Mouse (Mus musculus) CH12F3 (cell line): ENCODE results near the gene Tbc1d22a.

ENCODE experiments used
- in situ Hi-C: fragments of 300-500 bp; cut with MboI; formaldehyde crosslinking; loops from 2 replicates; pipeline ENCODE4 v1.14.3; 2020; ENCODE audit warnings: low sequenced_read_pairs

Tbc1d22a gene

DNA sequence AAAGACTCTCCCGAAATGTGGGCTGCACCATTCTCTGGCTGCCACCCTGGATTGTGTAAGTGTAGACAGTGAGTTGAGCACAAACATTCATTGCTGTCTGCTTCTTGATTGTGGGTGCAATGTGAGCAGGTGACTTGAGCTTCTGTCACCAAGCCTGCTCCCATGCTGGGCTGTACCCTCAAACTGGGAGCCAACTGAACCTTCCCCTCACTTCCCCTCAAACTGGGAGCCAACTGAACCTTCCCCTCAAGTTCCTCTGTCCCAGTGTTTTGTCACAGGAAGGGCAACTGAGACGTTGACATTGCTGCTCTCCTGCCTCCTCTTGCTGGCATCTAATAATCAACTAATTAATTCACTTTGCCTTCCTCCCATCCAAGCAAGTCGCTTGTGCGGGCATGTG, 52.7 kb downstream of the Tbc1d22a start:
- in situ Hi-C loops = no loop called here

DNA sequence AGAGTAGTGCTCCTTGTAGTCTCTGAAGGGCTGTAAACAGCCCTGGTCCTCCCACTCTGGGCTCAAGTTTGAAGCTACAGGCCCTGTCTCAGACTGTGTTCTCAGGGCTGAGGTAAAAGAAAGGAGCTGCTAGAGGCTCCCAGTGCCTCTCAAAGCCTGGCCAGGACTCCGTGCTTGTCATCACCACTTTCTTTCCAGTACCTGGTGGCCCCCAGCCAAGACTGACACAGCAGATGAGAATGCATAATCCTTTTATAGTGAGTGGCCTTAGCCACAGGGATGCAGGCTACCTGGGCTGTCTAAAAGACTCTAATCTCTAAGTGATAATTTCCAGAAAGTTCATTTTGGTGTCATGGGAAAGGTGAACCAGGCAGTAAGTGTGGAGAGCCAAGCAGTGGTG, 54.3 kb downstream of the Tbc1d22a start:
- in situ Hi-C loops = no loop called here

DNA sequence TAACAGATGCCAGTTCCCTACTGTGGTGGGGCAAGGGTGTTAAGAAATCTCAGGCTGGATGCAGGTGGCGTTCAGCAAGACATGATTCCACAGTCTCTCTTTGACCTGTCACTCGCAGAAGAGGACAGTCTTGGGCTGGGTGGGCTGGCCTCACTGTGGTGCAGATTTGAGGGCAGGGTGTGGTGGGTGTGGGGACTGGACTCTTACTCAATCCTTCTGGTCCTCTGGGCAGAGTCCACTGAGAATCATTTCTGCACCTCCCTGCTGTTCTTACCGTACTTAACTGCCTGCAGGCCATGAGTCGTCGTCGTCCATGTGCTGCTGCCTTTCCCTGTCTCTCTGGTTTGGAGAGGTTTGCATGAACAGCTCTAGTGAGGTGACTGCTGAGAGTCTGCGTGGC, 61.5 kb downstream of the Tbc1d22a start:
- in situ Hi-C loops = no loop called here

DNA sequence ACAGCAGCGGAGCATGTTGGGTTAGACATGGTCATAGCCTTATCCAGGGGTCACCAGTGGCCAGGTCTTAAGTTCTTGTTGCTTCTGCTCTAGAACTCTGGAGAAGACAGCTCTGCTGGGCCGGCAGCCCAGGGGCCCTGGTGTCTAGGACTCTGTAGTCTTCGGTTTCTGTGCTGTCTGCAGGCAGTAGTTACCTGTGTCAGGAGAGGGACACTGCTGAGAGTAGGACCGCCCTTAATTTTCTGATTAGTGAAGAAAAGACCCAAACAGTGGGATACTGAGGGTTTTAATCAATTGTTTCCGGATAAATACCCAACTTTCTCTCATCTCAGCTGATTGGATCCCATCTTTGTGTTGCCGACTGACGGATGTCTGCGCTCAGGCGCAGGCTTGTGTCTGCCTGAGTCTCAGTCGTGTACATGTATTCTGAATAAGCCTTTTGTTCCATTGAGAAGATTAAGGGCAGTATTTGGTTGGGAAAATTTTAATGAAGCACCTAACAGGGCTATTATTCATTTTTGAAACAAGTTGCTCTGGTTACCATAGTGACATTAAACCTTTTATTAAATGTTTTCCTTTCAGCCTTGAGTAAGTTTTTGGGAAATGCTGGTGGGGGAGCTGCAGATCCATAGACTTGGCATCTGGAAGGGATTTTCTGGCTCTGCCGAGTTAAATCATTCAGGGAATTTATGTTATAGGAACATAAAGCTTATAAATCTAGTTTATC, 62.4 kb downstream of the Tbc1d22a start:
- in situ Hi-C loops = no loop called here

DNA sequence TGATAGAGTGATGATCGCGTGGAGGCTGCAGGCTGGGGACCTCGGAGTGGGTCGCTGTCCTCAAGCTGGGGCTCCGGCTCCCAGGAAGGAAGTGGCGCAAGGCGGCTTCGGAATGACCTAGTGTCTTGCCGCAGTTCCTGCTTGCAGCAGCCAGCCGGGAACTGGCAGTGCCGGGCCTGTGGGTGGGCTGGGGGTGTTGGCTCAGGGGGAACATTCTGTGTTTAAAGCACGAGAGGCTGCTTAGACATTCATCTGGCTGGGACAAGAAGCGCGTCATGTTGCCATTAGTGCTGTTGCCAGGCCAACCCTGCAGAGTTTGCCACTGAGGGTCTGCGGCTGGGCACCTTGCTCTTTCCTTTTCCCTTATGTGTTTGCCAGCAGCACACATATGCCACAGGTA, 63.2 kb downstream of the Tbc1d22a start:
- in situ Hi-C loops = no loop called here

DNA sequence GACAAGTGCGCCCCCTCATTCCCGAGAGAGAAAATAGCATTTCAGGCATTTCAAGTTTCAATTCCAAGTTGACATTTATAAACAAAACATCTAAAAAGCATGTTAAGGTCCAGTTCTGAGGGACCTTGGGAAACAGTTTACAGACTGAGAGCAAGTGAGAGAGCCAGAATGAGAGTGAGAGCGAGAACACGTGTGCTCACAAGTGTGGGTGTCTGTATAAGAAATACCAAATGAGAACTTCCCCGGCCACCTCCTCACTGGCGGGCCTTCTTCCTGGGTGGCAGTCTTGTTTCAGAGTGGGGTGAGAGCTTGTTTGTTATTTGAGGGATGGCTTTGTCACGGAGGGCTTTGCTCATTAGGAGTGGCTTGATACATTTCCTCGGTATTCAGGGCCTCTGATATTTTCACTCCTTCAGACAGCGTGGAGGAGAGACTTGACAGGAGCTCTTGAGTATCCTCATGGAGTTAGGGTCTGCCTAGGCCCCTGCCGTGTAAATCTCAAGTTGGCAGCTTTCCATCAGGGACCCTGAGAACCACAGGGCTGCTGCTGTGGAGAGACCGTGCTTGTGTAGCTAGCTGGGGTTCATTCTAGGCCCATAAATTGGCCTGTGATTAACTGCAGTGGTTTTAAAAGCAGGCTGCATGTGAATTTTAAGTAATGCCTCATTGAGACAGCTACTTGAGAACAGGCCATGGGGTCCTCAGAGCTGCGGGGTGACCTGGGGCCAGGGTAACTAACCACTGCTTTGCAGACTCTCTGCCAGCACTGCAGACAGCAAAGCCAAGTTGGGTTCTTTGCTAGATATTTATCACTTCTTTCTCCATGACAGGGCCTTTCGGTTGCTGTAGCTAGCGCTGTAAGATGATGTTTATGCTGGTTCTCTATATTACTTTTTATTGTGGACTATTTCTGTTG, 65.1 kb downstream of the Tbc1d22a start:
- in situ Hi-C loops = no loop called here

DNA sequence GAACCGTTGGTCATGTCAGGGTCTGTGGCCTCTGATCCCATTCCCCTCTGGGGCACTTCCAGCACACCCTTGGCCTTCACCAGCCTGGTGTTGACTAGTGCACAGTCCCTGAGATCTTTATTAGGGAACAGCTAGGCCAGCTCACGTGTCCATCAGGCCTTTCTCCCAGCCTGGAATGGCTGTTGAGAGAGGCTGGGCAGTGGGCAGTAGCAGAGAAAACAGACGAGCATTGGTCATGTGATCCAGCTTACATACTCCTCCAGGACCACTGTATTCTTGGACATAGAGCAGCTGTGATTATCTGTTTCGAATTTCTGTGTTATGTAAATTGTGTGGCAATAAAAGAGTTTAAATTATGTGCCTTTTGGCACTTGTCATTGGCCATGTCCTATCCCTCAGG, 65.9 kb downstream of the Tbc1d22a start:
- in situ Hi-C loops = no loop called here

DNA sequence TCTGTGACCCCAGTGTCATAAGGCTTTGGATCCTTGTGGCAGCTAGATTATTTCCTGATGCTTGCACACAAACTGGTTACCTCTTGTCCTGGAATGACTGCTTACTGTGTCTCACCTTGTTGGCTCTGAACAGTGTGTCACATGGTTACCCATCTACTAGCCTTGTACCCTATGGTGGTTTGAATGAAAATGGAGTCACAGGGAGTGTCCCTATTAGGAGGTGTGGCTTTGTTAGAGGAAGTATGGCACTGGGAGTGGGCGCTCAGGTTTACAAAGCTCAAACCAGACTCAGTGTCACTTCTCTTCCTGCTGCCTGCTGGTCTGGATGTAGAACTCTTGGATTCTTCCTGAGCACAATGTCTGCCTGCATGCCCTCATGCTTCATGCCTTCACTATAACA, 69.0 kb downstream of the Tbc1d22a start:
- in situ Hi-C loops = no loop called here

DNA sequence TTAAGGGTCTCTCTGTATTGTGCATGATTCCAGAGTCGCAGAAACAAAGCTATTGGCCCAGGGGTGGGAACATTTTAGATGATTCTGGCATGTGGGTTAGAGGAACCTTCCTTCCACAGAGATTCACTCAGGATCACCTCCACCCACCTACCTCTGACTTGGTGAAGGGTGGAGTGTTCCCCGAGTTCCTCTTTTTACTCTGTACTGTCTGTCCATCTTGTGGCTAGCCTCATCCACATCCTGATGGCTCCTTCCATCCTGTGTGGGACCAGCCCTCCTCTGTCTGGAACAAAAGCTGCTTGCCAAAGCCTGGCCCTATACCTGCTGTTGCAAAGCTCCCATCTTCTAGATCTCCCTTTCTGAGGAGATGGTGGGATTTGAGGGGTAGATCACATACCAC, 71.0 kb downstream of the Tbc1d22a start:
- in situ Hi-C loops = no loop called here

DNA sequence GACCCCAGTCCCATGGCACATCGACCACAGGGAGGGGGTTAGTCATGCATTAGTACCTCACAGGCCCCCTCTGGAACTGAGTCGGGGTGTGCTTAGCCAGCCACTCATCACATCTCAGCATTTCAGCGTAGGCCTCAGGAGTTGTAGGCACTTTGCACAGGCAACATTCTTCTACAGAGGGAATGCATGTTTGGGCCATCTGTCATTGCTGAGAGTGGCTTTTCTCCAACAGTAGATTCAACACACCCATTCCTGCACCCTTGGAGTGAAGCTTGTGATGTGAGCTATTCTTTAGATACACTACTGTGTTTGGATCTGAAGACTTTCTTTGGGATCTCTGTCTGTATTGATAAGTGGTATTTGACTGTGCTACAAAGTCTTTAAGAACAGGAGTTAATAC, 75.8 kb downstream of the Tbc1d22a start:
- in situ Hi-C loops = no loop called here

DNA sequence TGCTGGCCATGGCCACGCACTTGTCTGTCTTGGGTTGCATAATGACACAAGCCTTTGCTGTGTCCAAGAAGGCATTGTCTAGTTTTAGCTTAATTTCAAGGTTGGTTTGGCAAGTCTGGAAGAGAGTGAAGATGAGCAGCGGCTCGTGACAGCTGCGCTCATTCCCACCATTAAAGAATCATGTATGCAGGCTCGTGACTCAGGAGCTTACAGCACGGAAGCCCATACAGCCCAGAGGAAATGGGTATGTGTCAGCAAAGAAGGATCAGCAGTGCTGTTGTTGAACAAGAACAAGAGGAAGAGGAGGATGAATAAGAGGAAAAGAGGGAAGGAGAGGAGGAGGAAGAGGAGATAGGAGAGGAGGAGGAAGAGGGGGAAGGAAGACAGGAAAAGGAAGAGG, 78.0 kb downstream of the Tbc1d22a start:
- in situ Hi-C loops = no loop called here

DNA sequence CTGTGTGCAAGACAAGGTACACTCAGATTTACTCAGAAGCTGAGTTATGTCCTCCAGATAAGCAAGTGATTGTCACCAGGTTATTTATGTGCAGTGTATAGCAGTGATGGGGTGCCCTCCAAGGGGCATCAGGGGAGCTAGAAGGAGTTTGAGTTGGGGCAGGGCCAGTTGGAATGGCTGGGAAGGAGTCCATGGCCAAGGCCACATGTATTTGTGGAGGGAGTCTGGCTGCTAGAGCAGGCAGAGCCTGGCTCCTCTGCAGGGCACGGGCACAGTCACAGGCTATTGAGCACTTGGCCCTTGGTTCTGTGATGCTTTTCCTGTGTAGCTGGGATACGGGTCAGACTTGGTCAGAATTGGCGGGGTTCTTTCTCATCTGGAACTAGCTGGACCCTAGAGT, 80.2 kb downstream of the Tbc1d22a start:
- in situ Hi-C loops = no loop called here

DNA sequence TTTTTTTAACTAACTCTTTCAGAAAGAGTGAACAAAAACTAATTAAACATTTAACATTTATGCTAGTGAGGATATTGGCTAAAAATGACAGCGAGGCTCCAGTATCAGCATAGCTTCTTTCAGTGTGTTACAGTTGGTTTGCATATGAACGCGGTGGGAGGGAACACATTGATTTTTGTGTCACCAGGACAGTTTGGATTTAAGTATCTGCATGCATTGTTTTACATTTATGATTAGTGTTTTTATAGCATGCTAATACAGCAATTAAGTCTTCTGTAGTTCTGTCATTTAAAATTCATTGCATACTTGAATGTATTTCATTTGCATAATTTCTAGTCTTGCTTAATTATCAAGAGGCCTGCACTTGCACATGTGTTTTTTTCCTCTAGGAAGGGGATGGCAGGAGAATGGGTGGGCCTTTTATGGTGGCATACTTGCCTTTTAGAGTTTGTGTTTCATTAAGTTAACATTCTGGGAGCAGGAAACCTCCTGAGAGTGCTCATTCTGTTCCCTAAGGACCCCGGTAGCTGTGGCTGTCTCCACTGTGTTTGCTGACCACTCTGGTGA, 81.5 kb downstream of the Tbc1d22a start:
- in situ Hi-C loops = no loop called here

DNA sequence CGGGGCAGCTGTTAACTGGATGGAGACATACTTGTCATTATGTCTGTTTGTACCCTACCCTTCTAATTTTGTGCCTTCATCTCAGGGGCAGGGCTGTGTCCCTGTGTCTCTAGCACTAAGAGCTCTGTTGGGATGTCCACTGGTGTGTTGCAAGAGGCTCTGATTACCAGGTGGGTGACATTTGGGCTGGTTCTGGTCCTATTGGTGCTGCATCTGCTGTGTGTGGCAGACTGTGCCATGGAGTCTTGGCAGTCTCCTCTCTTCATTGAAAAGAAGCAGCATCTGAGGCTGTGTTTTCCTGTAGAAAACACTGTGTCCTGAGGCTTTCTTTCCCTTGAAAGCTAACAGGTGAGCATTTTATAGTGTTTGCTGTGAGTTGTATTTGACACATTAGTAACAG, 83.0 kb downstream of the Tbc1d22a start:
- in situ Hi-C loops = no loop called here

DNA sequence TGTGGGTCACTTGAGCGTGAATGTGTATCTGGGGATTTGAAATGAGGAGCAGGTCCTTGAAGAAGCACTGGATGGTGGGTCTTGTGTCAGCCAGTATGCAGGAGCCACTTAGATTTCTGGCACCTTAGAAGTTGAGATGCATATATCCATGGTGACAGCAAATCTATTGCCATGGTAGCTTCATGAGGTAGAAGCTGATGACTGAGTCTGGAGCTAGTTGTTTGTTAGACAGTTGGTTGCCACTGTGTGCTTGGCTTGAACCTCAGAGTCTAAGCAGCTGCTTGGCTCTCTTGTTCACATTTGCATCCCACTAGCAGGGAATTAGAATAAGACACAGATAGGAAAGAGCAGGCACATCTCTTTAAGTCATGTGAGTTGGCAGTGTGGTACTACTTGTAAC, 89.6 kb downstream of the Tbc1d22a start:
- in situ Hi-C loops = no loop called here

DNA sequence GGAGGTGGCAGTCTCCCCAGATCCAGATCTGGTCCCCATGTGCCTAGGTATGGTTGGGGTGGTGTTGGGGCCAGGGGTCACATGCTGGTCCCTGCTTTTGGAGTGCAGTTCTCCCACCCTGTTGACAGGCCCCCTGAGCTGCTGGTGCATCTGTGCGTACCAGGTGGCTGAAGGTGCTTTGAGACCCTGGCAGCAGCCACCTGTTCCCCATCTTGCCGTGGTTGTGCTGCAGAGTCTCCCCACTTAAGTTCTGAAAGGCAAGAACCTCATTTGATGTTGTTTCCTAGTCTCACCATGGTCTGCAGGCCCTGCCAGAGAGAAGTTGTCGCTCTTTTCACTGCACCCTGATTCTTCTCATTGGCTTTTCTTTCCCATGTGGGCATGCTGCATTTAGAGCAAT, 90.6 kb downstream of the Tbc1d22a start:
- in situ Hi-C loops = no loop called here

DNA sequence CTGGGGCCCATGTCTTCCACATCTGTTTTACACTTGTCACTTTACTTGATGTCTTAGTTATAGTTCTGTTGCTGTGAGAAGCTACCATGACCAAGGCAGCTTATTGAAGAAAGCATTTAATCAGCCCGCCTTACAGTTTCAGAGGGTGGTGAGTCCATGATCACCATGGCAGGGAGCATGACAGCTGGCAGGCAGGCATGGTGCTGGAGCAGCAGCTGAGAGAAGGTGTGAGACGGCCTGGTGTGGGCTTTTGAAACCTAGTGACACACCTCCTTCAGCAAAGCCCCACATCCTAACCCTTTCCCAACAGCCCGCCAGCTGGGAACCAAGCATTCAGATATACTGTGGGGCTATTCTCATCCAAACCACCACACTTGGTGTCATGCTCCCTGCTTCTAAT, 91.0 kb downstream of the Tbc1d22a start:
- in situ Hi-C loops = no loop called here

DNA sequence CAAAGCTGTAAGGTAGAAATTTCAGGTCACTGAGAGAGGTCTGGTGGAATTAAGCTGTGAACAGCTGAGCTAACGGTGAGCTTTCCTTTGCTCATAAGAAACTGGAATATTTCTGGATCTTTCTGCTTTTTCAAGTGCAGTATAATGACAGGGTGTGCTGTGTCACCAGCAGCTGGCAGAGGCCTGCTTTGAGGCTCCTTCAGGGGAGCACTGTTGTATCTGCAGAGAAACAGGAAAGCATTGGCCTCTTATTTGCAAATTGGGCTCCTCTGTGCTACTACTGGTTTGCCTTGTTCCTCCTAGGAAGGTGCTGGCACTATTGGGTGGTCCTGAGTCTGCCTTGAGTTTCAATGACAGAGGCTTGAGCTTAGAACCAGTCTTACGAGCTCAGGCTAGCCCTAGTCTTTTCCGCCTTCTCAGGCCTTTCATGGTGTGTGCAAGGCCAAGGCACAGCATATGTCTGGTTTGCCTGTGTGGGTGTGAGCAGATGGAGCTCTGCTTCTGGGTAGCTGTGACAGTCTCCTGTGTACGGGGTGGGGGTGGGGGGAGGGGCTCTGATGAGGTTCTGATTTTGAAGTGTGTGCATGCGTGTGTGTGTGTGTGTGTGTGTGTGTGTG, 95.1 kb downstream of the Tbc1d22a start:
- in situ Hi-C loops = no loop called here

DNA sequence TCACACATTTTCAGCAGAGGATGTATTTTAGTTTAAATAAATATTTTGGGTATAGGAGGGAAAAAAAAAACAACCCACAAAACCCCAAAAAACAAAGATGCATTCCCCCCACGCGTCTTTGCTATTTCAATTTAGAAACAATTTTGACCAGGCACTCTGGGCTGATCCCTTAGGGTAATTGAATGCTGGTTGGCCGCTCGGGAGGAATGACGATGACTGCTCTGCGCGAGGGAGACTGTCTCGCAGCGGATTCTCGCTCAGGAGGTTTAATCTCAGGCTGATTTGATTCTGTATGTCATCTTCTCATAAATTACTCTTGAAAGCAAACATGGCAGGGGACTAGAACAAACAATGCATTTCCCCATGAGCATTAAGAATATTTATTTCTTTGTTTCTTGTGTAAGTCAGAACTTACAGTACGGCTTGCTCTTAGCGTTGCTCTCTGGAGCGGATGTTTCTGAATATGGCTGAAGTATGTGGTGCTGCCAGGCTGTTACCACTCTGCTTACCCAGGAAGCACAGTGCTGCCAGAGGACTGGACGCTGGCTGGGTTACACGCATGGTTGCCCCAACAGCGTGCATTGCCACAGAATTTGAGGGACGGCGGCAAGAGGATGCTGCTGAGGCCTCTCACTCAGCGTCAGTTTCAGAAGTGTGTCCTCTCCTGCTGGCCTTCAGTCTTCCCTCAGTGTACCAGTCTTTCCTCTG, 106.7 kb downstream of the Tbc1d22a start:
- in situ Hi-C loops = no loop called here

DNA sequence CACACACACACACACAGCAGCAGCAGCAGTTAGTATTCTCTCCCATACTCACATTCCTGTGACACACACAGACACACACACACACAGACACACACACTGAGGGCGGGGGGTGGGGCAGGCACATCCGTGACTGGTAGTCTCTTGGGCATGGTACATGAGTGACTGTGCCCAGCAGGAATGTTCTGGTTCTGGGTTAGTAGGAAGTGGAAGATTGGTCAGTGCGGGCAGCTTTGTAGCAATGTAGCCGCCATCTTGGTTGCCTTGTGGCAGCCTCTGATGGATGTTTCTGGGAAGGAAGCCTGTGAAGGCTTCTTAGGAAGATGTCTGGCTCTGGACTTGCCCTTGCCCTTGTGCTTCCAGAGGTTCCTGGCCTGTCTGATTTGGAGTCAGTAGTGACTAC, 112.1 kb downstream of the Tbc1d22a start:
- in situ Hi-C loops = no loop called here

DNA sequence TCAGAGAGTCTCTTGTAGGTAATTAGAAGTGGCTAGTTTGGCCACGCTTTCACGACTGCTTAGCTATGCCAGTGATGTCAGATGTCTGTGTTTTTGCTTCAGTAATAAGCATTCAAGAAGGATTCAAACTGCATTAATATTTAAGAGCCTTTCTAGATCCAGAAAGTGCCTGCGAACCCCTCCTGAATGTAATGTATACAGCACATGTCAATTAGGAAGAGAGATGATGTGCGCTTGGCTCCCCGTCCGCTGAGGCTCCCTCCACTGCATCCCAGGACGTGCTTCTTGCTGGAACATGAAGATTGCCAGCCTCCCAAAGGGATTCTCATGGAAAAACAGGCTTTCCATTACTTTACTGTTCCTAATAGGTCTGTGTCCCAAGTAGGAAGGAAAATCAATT, 115.7 kb downstream of the Tbc1d22a start:
- in situ Hi-C loops = no loop called here
